Mouse (Mus musculus): ENCODE measurements at regions not wholly inside any gene's neighbourhood (a gene's known extent, or its start where the extent isn't known, plus 50 kb on each side); places are given as distances from the start of the nearest gene placed in this dataset.

DNA sequence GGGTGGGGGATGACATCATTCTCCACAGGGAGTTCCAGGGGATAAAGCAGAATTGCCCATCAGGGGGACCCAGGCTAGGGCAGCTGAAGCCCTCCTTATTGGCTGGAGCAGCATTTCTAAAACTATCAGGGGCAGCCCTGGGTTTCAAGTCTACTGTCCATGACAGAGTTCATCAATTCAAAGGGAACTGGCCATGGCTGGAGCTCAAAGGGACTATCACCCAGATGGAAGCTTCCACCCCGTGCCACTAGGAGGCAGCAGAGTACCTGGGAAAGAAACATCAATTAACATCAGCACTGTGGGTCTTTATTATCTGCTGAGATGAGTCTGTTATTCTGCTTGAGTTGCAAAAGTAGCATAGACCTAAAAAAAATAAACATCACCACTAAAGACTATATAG is 672.7 kb upstream of the Dpp10 start:
- DNase-seq (ENCODE audit: inconsistent age in 2 of 2, low spot score in 1 of 2), result peak; percentile 36 to 86

DNA sequence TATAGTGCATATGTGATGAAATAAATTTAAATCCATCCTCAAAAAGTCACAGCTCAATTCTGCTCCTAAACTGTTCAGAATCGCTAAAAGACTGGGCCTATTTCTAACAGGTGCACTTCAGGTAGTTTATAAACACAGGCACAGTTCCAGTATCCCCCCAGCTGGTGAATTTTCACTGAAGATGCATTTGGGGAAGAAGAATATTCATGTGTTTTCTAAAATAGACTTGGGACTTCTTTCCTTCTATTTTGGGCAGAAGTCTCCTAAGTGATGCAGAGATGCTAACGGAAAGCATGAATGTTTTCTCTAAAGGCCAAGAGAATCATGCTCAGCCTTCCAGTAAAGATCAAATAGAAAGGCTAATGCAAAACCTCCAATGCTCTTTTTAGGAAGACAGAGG is 660.9 kb upstream of the Dpp10 start:
- DNase-seq (ENCODE audit: inconsistent age in 2 of 2, low spot score in 1 of 2), result no peak

DNA sequence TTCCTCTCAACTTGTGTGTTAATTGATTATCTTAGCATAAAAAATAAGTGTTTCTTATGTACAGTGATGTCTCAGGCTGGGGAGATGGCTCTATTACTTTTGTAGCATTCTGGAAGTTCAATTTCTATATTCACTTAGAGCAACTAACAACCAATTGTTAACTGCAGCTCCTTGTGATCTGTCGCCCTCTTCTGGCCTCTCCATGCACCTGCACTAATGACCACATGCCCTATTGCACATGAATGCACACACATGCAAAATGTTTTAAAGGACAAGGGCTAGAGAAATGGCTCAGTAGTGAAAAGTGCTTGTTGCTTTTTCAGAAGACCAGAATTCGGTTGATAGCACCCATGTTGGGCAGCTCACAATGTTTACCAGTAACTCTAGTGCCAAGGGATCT is 629.1 kb upstream of the Dpp10 start:
- DNase-seq (ENCODE audit: inconsistent age in 2 of 2, low spot score in 1 of 2), result peak in 1 of 2 experiments; percentile 42

DNA sequence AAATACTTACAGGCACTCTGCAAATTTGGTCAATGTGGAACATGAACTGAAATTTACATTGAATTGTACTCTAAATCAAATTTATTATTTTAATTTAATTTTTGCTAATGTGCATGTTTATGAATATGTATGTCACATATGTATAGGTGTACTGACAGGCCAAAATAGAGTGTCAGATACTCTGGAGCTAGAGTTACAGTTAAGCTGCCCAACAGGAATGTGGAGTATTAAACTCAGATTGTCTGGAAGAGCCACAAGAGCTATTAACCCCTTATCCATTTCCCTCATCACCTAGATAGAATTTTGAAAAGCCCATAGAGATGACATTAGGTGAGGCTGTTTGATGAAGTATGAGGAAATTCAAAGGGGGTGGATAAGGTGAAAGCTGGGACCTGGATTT is 607.5 kb upstream of the Dpp10 start:
- DNase-seq (ENCODE audit: inconsistent age in 2 of 2, low spot score in 1 of 2), result no peak

DNA sequence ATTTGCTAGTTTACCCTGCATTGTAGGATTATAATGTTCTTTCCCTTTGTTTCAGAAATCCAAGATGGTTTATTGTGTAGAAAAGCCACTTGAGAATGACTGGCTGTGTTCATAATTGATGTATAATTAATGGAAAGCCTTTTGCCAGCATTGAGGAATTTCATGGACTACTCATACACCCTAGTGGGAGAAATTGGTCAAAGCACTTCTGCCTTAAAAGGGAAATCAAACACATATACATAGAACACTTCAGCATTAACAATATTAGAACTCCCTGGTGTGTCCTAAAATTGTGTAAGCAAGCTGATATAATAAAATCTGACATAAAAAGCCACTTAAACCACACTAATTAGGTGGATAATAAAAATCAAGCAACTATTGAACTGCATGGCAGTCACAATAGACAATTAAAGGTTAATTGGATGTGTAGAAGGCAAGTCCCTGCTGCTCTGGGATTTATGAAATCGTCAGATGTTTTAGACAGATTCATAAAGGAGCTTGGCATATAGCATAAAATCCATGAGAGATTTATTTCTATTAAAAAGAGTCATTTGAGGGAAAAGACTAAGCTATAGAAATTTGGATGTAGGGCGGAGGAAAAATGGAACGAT is 607.0 kb upstream of the Dpp10 start:
- peak in 1 of 2 experiments; percentile 21 for DNase-seq (ENCODE audit: inconsistent age in 2 of 2, low spot score in 1 of 2)

DNA sequence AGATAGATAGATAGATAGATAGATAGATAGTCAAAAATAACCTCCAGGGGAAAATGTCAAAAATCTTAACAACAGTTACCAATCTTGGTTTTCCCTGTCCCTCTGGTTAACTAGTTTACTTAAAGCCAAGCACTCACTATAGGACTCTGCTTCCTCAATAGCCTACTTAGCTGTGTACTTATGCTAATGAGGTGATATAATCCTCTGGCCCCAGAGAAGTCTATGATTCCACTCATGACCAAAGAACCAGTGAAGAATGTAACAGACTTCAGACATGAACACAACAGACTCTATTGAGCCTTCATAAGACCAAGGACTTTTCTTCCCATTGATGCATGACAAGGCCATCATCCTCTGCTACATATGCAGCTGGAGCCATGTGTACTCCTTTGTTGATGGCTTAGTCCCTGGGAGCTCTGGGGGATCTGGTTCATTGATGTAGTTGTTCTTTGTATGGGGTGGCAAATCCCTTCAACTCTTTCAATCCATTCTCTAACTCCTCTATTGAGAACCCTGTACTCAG is 589.9 kb upstream of the Dpp10 start:
- DNase-seq (ENCODE audit: inconsistent age in 2 of 2, low spot score in 1 of 2), result no peak

DNA sequence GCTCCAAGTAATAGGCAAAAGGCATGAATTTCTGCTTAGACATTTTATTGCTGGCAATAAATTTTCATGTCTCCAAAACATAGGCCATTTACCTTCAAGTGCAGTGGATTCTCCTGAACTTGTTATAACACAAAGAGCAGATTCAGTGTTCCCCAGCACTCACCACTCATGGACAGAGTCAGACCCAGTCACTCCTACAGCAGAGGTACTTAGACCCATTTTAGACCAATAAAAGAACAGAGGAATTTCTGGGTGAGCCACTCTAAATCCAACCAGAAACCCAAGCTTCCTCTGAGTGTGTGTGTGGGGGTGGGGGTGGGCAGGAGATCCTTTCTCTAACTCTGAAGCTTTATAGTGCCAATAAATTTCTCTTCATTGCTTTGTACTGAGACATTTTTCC is 584.7 kb upstream of the Dpp10 start:
- no peak for DNase-seq (ENCODE audit: inconsistent age in 2 of 2, low spot score in 1 of 2)

DNA sequence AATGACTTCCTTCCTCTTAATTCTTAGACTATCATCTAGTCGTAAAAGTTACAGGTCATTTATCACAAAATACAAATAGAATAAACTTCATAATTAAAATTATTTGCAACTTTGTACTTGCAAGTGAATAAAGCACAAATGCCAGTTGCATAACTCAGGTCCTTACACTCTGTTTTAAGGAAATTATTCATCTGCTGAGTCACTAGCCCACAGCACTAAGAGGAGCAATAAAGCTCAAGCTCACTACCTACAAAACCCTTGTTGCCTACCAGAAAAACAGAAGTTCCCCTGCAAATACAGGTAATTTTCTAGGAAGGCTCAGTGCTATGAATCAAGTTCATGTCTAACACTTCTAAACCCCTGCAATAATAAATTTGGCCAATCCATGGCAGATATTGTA is 539.3 kb upstream of the Dpp10 start:
- no peak for DNase-seq (ENCODE audit: inconsistent age in 2 of 2, low spot score in 1 of 2)
